In the genomic region with DNA sequence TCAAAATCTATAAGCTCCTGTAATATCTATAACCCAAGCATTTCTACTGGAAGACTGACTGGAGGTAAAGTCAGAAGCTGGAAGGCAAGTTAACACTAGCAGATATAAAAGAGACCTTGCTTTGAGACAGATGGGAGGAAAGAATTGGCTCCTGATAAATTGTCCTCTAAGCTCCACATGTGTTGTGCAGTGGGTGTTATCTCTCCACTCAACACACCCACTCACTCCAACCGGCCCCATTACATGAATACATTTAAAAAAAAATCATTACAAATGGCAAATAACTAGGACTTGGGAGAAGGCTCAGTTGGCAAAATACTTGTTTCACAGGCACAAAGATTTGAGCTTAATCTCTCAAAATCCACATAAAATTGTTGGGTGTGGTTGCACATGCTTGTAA, we compare ENCODE assay signal across 7 mouse cellular contexts.
"Had no signal": no experiment of that assay in that cellular context is flagged by ENCODE, and none has a peak within 500 bp of the region (broad histone marks: within the 10 kb centered on the region; RNA-seq: fewer than 3 reads in every experiment).

No protein-coding gene starts in this region.

- DNase-seq: kidney, adult 2 months; kidney, postnatal 14 days; liver; liver, embryonic 13.5 days; liver, postnatal 0 days; lung, postnatal 14 days; thymus, postnatal 36 days had no signal
